Mouse (Mus musculus) cortical plate, adult 2 months (tissue): ENCODE results near the gene Gm2022. TPM values are rescaled to one million over a fixed set of nuclear protein-coding genes. Genes with fewer than 3 reads are reported as not detected.
"Not testable (repeated sequence)": the region's sequence is repeated elsewhere in the genome, so short reads cannot be mapped to it uniquely, and the experiment has no call there.

ENCODE experiments used
- H3K27ac ChIP-seq: fragments of 200-500 bp; 2 replicates; pipeline ENCODE4 v1.5.1; 2012; ENCODE audit warnings: low read length, control low read depth, inconsistent platforms; ENCODE audit not compliant: insufficient read depth
- H3K4me1 ChIP-seq: fragments of 200-500 bp; 2 replicates; pipeline ENCODE4 v1.6.1; 2011; ENCODE audit warnings: low read length; ENCODE audit not compliant: control insufficient read depth, insufficient read depth
- H3K4me3 ChIP-seq: fragments of 200-500 bp; 2 replicates; pipeline ENCODE4 v1.5.1; 2011; ENCODE audit warnings: mild to moderate bottlenecking, low read length, control low read depth; ENCODE audit not compliant: insufficient read depth
- polyA plus RNA-seq: library from polyadenylated mRNA; depleted of rRNA; stranded (reverse); fragments of >200 nt; gene quantifications from 2 replicates; pipeline ENCODE4 v1.2.3, GENCODE M21; 2012; rRNA removed

The Gm2022 gene
- polyA plus RNA-seq = not detected in 2 replicates

DNA sequence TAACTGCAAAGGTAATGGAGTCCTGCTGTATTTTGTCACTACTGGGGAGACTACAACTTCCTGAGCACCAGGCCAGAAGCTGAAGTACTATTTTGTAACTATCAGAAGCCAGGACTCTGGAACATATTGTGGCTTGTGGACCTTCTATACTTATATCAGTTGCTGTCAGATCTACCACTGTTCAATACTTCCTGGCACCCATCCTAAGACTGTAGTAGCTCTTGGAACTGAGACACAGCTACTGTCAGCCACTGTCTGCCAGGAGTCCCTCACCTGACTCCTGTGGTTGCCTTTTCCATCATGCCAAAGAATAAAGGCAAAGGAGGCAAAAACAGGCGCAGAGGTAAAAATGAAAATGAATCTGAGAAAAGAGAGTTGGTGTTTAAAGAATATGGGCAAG, at the start of gene Gm2022:
Gene Gm2022 (plus strand): TSS at position 301 of the 400 bp plus-strand sequence.
- not testable (repeated sequence) for H3K4me1 ChIP-seq, H3K4me3 ChIP-seq, H3K27ac ChIP-seq

DNA sequence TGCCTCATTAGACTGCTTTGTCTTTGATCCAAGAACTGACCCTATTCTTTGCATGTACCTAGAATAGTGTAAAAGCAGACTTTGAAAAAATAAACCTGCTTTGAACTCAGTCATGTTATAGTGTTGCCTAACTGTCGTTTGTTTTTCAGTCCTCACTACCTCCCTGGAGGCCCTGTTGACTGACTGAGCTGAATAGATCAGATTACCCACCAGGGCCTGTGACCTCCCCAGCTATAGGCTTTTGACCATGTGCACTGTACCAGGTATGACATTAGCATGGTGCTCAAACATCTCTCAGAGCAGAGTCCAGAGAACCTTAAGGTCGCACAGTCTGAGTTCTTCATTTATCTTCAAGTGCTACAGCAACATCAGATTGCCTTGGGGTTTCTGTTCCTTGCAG, 44.5 kb upstream of the Gm2022 start:
- H3K27ac ChIP-seq, H3K4me1 ChIP-seq, H3K4me3 ChIP-seq: not testable (repeated sequence)

GRCm38 (mm10) chr12:87856067-87856466, 39.1 kb upstream of the Gm2022 start:
- not testable (repeated sequence) for H3K27ac ChIP-seq, H3K4me3 ChIP-seq, H3K4me1 ChIP-seq

- H3K4me1 ChIP-seq, H3K27ac ChIP-seq, H3K4me3 ChIP-seq: not testable (repeated sequence)
Measured at GRCm38 (mm10) chr12:87861740-87862692, 33.2 kb upstream of the Gm2022 start.

GRCm38 (mm10) chr12:87863638-87864037, 31.5 kb upstream of the Gm2022 start:
- H3K27ac ChIP-seq, H3K4me1 ChIP-seq, H3K4me3 ChIP-seq: not testable (repeated sequence)

GRCm38 (mm10) chr12:87864048-87864447, 31.1 kb upstream of the Gm2022 start:
- not testable (repeated sequence) for H3K4me1 ChIP-seq, H3K27ac ChIP-seq, H3K4me3 ChIP-seq

DNA sequence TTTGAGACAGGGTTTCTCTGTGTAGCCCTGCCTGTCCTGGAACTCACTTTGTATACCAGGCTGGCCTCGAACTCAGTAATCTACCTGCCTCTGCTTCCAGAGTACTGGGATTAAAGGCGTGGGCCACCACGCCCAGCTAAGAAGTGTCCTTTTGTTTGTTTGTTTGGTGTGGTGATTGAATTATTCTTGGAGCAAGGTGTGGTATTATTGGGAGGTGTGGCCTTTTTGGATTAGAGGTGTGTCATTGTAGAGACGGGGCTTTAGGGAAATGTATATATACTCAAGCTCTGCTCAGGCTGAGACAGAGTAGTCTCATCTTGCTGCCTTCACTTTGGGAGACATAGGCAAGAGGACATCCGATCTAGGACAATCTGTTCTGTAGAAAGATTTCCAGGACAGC, 21.4 kb upstream of the Gm2022 start, which contains the start of gene Gm2016:
Gene Gm2016 (plus strand): TSS at position 301 of the 400 bp plus-strand sequence.
- not testable (repeated sequence) for H3K27ac ChIP-seq, H3K4me1 ChIP-seq, H3K4me3 ChIP-seq

DNA sequence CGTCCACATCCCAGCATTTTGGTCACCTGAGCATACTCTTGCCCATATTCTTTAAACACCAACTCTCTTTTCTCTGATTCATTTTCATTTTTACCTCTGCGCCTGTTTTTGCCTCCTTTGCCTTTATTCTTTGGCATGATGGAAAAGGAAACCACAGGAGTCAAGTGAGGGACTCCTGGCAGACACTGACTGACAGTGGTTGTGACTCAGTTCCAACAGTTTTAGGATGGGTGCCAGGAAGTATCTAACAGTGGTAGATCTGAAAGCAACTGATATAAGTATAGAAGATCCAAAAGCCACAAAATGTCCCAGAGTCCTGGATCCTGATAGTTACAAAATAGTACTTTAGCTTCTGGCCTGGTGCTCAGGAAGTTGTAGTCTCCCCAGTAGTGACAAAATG, 24.6 kb downstream of the Gm2022 start, which contains the start of gene Gm2035:
Gene Gm2035 (minus strand): TSS at position 137 of the 400 bp plus-strand sequence.
- H3K4me1 ChIP-seq, H3K27ac ChIP-seq, H3K4me3 ChIP-seq: not testable (repeated sequence)

Other genes with a start within 250 kb of the Gm2022 start
- gene Gm21319, start 119.6 kb upstream of the Gm2022 start, polyA plus RNA-seq = not detected in 2 replicates
- gene Gm21936, start 99.9 kb upstream of the Gm2022 start, polyA plus RNA-seq = not detected in 2 replicates
- not detected in 2 replicates for gene BB287469, start 78.8 kb upstream of the Gm2022 start, polyA plus RNA-seq
- not detected in 2 replicates for gene Gm2001, start 53.0 kb upstream of the Gm2022 start, polyA plus RNA-seq
- not detected in 2 replicates for gene Gm2016, start 21.3 kb upstream of the Gm2022 start, polyA plus RNA-seq
- gene Gm2035, start 24.5 kb downstream of the Gm2022 start, polyA plus RNA-seq = not detected in 2 replicates
- gene Gm2042, start 58.7 kb downstream of the Gm2022 start, polyA plus RNA-seq = not detected in 2 replicates
- not detected in 2 replicates for gene Gm2075, start 116.5 kb downstream of the Gm2022 start, polyA plus RNA-seq
- not detected in 2 replicates for gene Gm6803, start 123.4 kb downstream of the Gm2022 start, polyA plus RNA-seq
- gene Gm2056, start 131.6 kb downstream of the Gm2022 start, polyA plus RNA-seq = not detected in 2 replicates
- gene Gm16368, start 188.3 kb downstream of the Gm2022 start, polyA plus RNA-seq = not detected in 2 replicates